Comparison of ENCODE assay signal across 22 mouse cellular contexts in genomic region chr16:87133874-87134273, GRCm38 (mm10).
DNase-seq lines count a peak whose midpoint lies in the region; ATAC-seq and TF ChIP-seq lines count a peak whose summit lies in the region.
"Had no signal": no experiment of that assay in that cellular context is flagged by ENCODE, and none has a peak within 500 bp of the region (broad histone marks: within the 10 kb centered on the region; RNA-seq: fewer than 3 reads in every experiment).

No protein-coding gene starts in this region.

- TF ChIP-seq POLR2A in CH12.LX (IDR thresholded peaks at IDR 0.05; ENCODE audit: low read depth, low read length) = no peak

- H3K4me2 ChIP-seq in heart, embryonic 11.5 days = no peak overlapping the region
- no peak overlapping the region for H3K4me2 ChIP-seq in heart, embryonic 13.5 days
- 0 out of 2 replicates have a peak overlapping the region, but pooled peaks have one; percentile 8 for H3K4me2 ChIP-seq in CH12.LX (ENCODE audit: insufficient read depth, low read depth, poor library complexity, severe bottlenecking)
- H3K4me2 ChIP-seq in intestine, embryonic 15.5 days (replicated peaks) = no peak overlapping the region
- H3K4me2 ChIP-seq: embryonic facial prominence, embryonic 12.5 days; forebrain, embryonic 13.5 days; forebrain, embryonic 15.5 days had no signal

- no peaks in the 10 kb centered on the region for H3K27me3 ChIP-seq in heart, embryonic 10.5 days (ENCODE audit: insufficient read depth, poor library complexity, severe bottlenecking)
- H3K27me3 ChIP-seq in heart, embryonic 11.5 days (ENCODE audit: control insufficient read depth, insufficient read depth, low read length) = no peaks in the 10 kb centered on the region
- no peaks in the 10 kb centered on the region for H3K27me3 ChIP-seq in heart, embryonic 13.5 days (replicated peaks)
- H3K27me3 ChIP-seq in CH12.LX (replicated peaks) = no peaks in the 10 kb centered on the region
- no peaks in the 10 kb centered on the region for H3K27me3 ChIP-seq in intestine, embryonic 15.5 days (replicated peaks)
- H3K27me3 ChIP-seq: embryonic facial prominence, embryonic 12.5 days; forebrain, embryonic 13.5 days; forebrain, embryonic 15.5 days had no signal

- DNase-seq in frontal cortex, postnatal 25 days (ENCODE audit: low spot score in 2 of 2) = no peak
- peak; percentile 74 for DNase-seq in heart, embryonic 10.5 days (ENCODE audit: low spot score)
- no peak for DNase-seq in heart, adult 9 months (ENCODE audit: low spot score in 2 of 2)
- peak; percentile 38 for DNase-seq in CH12.LX (ENCODE audit: extremely low read depth)
- DNase-seq: adrenal gland, adult 2 months; adrenal gland, postnatal 10 days; adrenal gland, postnatal 25 days; B cell, adult 2 months; cerebellum, adult 11-12 months; cerebellum, adult 2 months; cerebellum, adult 9-10 months; cerebellum, postnatal 10 days; cerebellum, postnatal 25 days had no signal

- H3K9me3 ChIP-seq in heart, embryonic 10.5 days = no peaks in the 10 kb centered on the region
- no peaks in the 10 kb centered on the region for H3K9me3 ChIP-seq in heart, embryonic 11.5 days (replicated peaks; ENCODE audit: control insufficient read depth, low read length)
- no peaks in the 10 kb centered on the region for H3K9me3 ChIP-seq in heart, embryonic 13.5 days
- H3K9me3 ChIP-seq in CH12.LX (replicated peaks; ENCODE audit: low read length) = no peaks in the 10 kb centered on the region
- H3K9me3 ChIP-seq in intestine, embryonic 15.5 days = no peaks in the 10 kb centered on the region
- H3K9me3 ChIP-seq: embryonic facial prominence, embryonic 10.5 days; embryonic facial prominence, embryonic 12.5 days; forebrain, embryonic 13.5 days; forebrain, embryonic 15.5 days had no signal

- in situ Hi-C loops in CH12.LX (cut with MboI; ENCODE audit: low pct_ligation_motif_present, low pct_unique_long_range_greater_than_20kb, low sequenced_read_pairs) = loop anchor here (25.0 kb wide), 2 partner anchors 103 to 228 kb away; partner anchors contain the start of gene N6amt1

- H3K4me3 ChIP-seq in heart, embryonic 10.5 days = no peak overlapping the region
- H3K4me3 ChIP-seq in heart, embryonic 11.5 days (ENCODE audit: low read depth, low read length) = no peak overlapping the region
- H3K4me3 ChIP-seq in heart, embryonic 13.5 days = no peak overlapping the region
- no peak overlapping the region for H3K4me3 ChIP-seq in CH12.LX (replicated peaks in 1 of 3; ENCODE audit: low read depth in 2 of 3, low read length in 2 of 3, poor library complexity in 1 of 3)
- no peak overlapping the region for H3K4me3 ChIP-seq in intestine, embryonic 15.5 days (replicated peaks)
- H3K4me3 ChIP-seq: embryonic facial prominence, embryonic 10.5 days; embryonic facial prominence, embryonic 12.5 days; forebrain, embryonic 13.5 days; forebrain, embryonic 15.5 days had no signal

- H3K36me3 ChIP-seq in heart, embryonic 10.5 days = no peaks in the 10 kb centered on the region
- H3K36me3 ChIP-seq in heart, embryonic 11.5 days (ENCODE audit: control insufficient read depth, insufficient read depth, low read length) = no peaks in the 10 kb centered on the region
- no peaks in the 10 kb centered on the region for H3K36me3 ChIP-seq in heart, embryonic 13.5 days
- no peaks in the 10 kb centered on the region for H3K36me3 ChIP-seq in CH12.LX (replicated peaks in 1 of 2; ENCODE audit: control insufficient read depth in 1 of 2, insufficient read depth in 1 of 2, low read length in 1 of 2)
- no peaks in the 10 kb centered on the region for H3K36me3 ChIP-seq in intestine, embryonic 15.5 days
- H3K36me3 ChIP-seq: embryonic facial prominence, embryonic 10.5 days; embryonic facial prominence, embryonic 12.5 days; forebrain, embryonic 15.5 days had no signal

- H3K9ac ChIP-seq in heart, embryonic 11.5 days (ENCODE audit: low read depth, low read length) = no peak overlapping the region
- no peak overlapping the region for H3K9ac ChIP-seq in heart, embryonic 13.5 days
- H3K9ac ChIP-seq in CH12.LX (ENCODE audit: insufficient read depth, low read depth) = no peak overlapping the region
- H3K9ac ChIP-seq in intestine, embryonic 15.5 days = no peak overlapping the region
- H3K9ac ChIP-seq: embryonic facial prominence, embryonic 12.5 days; forebrain, embryonic 13.5 days; forebrain, embryonic 15.5 days had no signal

- TF ChIP-seq RAD21 in CH12.LX (IDR thresholded peaks at IDR 0.05; ENCODE audit: low read depth, low read length) = no peak

- ATAC-seq in frontal cortex, adult (ENCODE audit: low TSS enrichment) = peak; percentile 91
- ATAC-seq in heart, embryonic 11.5 days (replicated peaks; ENCODE audit: insufficient number of reproducible peaks, low FRiP score, low TSS enrichment) = no peak
- ATAC-seq in heart, embryonic 13.5 days (ENCODE audit: extremely low read depth, insufficient number of reproducible peaks, low FRiP score, low TSS enrichment) = no peak
- no peak for ATAC-seq in intestine, embryonic 15.5 days
- ATAC-seq: CD4-positive, CD25-positive, alpha-beta regulatory T cell, adult 4 months; forebrain, embryonic 13.5 days; forebrain, embryonic 15.5 days had no signal

- H3K4me1 ChIP-seq in heart, embryonic 10.5 days = 0 out of 2 replicates have a peak, but pooled peaks cover 4% of the 10 kb centered on the region
- no peaks in the 10 kb centered on the region for H3K4me1 ChIP-seq in heart, embryonic 11.5 days (ENCODE audit: control insufficient read depth, insufficient read depth, low read length)
- peaks cover 10% of the 10 kb centered on the region for H3K4me1 ChIP-seq in heart, embryonic 13.5 days
- peaks cover 12 to 56% of the 10 kb centered on the region in 2 experiments for H3K4me1 ChIP-seq in CH12.LX (ENCODE audit: control insufficient read depth in 1 of 2, insufficient read depth in 2 of 2)
- H3K4me1 ChIP-seq in intestine, embryonic 15.5 days (replicated peaks) = no peaks in the 10 kb centered on the region
- H3K4me1 ChIP-seq: embryonic facial prominence, embryonic 10.5 days; embryonic facial prominence, embryonic 12.5 days; forebrain, embryonic 13.5 days; forebrain, embryonic 15.5 days had no signal

- H3K27ac ChIP-seq in heart, embryonic 10.5 days = peak overlapping the region; percentile 52
- H3K27ac ChIP-seq in heart, embryonic 11.5 days (ENCODE audit: low read depth, low read length) = no peak overlapping the region
- H3K27ac ChIP-seq in heart, embryonic 13.5 days (replicated peaks) = 0 out of 2 replicates have a peak overlapping the region, but pooled peaks have one; percentile 32
- H3K27ac ChIP-seq in CH12.LX (ENCODE audit: insufficient read depth, low read depth) = no peak overlapping the region
- no peak overlapping the region for H3K27ac ChIP-seq in intestine, embryonic 15.5 days
- H3K27ac ChIP-seq: embryonic facial prominence, embryonic 10.5 days; embryonic facial prominence, embryonic 12.5 days; forebrain, embryonic 13.5 days; forebrain, embryonic 15.5 days had no signal

- dilution Hi-C loops in CH12.LX (cut with MboI; ENCODE audit: extremely low pct_ligation_motif_present, extremely low pct_unique_long_range_greater_than_20kb, low sequenced_read_pairs) = no loop called here

- no peaks in the 10 kb centered on the region for H3K79me2 ChIP-seq in CH12.LX (replicated peaks; ENCODE audit: control insufficient read depth, extremely low read depth, insufficient read depth, poor library complexity, severe bottlenecking)

- no peak for TF ChIP-seq CTCF in CH12.LX (conservative IDR thresholded peaks at IDR 0.05 in 1 of 2, IDR thresholded peaks at IDR 0.05 in 1 of 2; ENCODE audit: low read depth in 2 of 2, low read length in 2 of 2)

- no peak for TF ChIP-seq EP300 in CH12.LX (IDR thresholded peaks at IDR 0.05; ENCODE audit: low read length)

- WGBS in heart, embryonic 10.5 days = 52% methylated on average over 6 of the region's 6 CpGs
- 40% methylated on average over 6 of the region's 6 CpGs for WGBS in heart, embryonic 11.5 days (ENCODE audit: insufficient replicate concordance)
- WGBS in heart, embryonic 13.5 days = 44% methylated on average over 6 of the region's 6 CpGs
- 73% methylated on average over 6 of the region's 6 CpGs for WGBS in intestine, embryonic 15.5 days

TF ChIP-seq in CH12.LX, 34 proteins besides CTCF, POLR2A, EP300 and RAD21:
- no peak for TF ChIP-seq ZNF384 (IDR thresholded peaks at IDR 0.05; ENCODE audit: low read depth, low read length)
- TF ChIP-seq ETS1 (conservative IDR thresholded peaks at IDR 0.05; ENCODE audit: low read depth, low read length) = peak; percentile 33; the same call in 1 of the 2 replicates
- peak; percentile 81 for TF ChIP-seq MEF2A (IDR thresholded peaks at IDR 0.05; ENCODE audit: borderline replicate concordance, low read depth, low read length)
- no peak for TF ChIP-seq CHD2 (IDR thresholded peaks at IDR 0.05; ENCODE audit: low read length)

Comparison
In these comparisons a context has a peak if more than half of its experiments do, and no peak if none do; other contexts are left out.
1. DNase-seq: peak in heart, embryonic 10.5 days (single experiment) and CH12.LX (single experiment); none in frontal cortex, postnatal 25 days (0 of 2) and heart, adult 9 months (0 of 2).
2. H3K27ac ChIP-seq: peak in heart, embryonic 10.5 days (single experiment) and heart, embryonic 13.5 days (single experiment); none in heart, embryonic 11.5 days (single experiment), CH12.LX (single experiment) and intestine, embryonic 15.5 days (single experiment).